Mouse (Mus musculus): ENCODE measurements around the gene Abi3.

DNA sequence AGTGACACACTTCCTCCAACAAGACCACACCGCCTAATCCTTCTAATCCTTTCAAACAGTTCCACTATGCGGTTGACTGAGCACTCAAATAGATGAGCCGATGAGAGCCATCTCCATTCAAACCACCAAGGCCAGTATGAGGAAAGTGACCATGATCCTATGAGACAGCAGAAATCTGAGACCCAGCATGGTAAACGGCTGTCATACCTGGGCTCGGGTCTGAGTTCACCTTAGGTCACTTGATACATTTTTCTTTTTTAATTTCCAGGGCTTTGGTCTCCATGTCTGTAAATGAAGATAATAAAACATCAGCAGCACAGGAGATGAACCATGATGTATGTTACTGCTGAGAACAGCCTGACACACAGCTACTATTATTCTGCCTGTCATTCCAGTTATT, 34.4 kb downstream of the Abi3 start:
- TF ChIP-seq EP300 (optimal IDR thresholded peaks at IDR 0.05) (no peak), CTCF (IDR thresholded peaks at IDR 0.05; ENCODE audit: low read depth) (no peak)
